Comparison of ENCODE assay signal across 8 mouse cellular contexts in genomic region chr3:117868637-117869323, GRCm38 (mm10). TPM values are rescaled to one million over a fixed set of nuclear protein-coding genes. Genes with fewer than 3 reads are reported as not detected.
A peak's percentile ranks its signal among the peaks of the same experiment; 100 is the strongest.
DNase-seq lines count a peak whose midpoint lies in the region; ATAC-seq and TF ChIP-seq lines count a peak whose summit lies in the region.

Gene Snx7 (minus strand): TSS chr3:117868936.

- under 1% methylated on average over 53 of the region's 53 CpGs for WGBS in forebrain, embryonic 14.5 days
- WGBS in heart, postnatal 0 days = under 1% methylated on average over 50 of the region's 53 CpGs
- under 1% methylated on average over 52 of the region's 53 CpGs for WGBS in liver, embryonic 14.5 days (ENCODE audit: insufficient replicate concordance)

- TF ChIP-seq EP300 in heart, postnatal 0 days (IDR thresholded peaks at IDR 0.05; ENCODE audit: low read depth) = no peak
- no peak for TF ChIP-seq EP300 in liver, embryonic 14.5 days (IDR thresholded peaks at IDR 0.05; ENCODE audit: low read depth)

- H3K36me3 ChIP-seq in C2C12 (ENCODE audit: control insufficient read depth, insufficient read depth) = no peaks in the 10 kb centered on the region
- H3K36me3 ChIP-seq in forebrain, embryonic 14.5 days (ENCODE audit: control insufficient read depth, insufficient read depth, low read length) = no peaks in the 10 kb centered on the region
- no peaks in the 10 kb centered on the region for H3K36me3 ChIP-seq in heart, postnatal 0 days (replicated peaks; ENCODE audit: control insufficient read depth, insufficient read depth, low read length)
- H3K36me3 ChIP-seq in liver, embryonic 14.5 days (replicated peaks; ENCODE audit: control insufficient read depth, insufficient read depth, low read depth) = no peaks in the 10 kb centered on the region

- peak within 1 kb of the TSS; percentile 94 for H3ac ChIP-seq in C2C12 (ENCODE audit: control insufficient read depth, insufficient read length, low read depth)

- TF ChIP-seq CTCF in C2C12 (IDR thresholded peaks at IDR 0.05; ENCODE audit: control insufficient read depth, insufficient read depth, insufficient read length) = peak; percentile 37
- TF ChIP-seq CTCF in heart, postnatal 0 days (IDR thresholded peaks at IDR 0.05; ENCODE audit: low read depth) = no peak
- TF ChIP-seq CTCF in liver, embryonic 14.5 days (IDR thresholded peaks at IDR 0.05; ENCODE audit: low read depth) = no peak

- no peaks in the 10 kb centered on the region for H3K9me3 ChIP-seq in forebrain, embryonic 14.5 days (replicated peaks; ENCODE audit: control insufficient read depth, low read length)
- no peaks in the 10 kb centered on the region for H3K9me3 ChIP-seq in heart, postnatal 0 days (replicated peaks; ENCODE audit: control insufficient read depth, low read length)
- H3K9me3 ChIP-seq in liver, embryonic 14.5 days (ENCODE audit: control insufficient read depth, low read length) = no peaks in the 10 kb centered on the region

- peak within 1 kb of the TSS; percentile 71 for H3K9ac ChIP-seq in forebrain, embryonic 14.5 days (ENCODE audit: low read length)
- peak within 1 kb of the TSS; percentile 68 for H3K9ac ChIP-seq in heart, postnatal 0 days (replicated peaks; ENCODE audit: low read depth, low read length)
- peak within 1 kb of the TSS; percentile 55 for H3K9ac ChIP-seq in liver, embryonic 14.5 days (replicated peaks)

- H3K4me3 ChIP-seq in C2C12 (ENCODE audit: insufficient read depth, poor library complexity, severe bottlenecking) = peak within 1 kb of the TSS; percentile 49
- peak within 1 kb of the TSS; percentile 52 for H3K4me3 ChIP-seq in forebrain, embryonic 14.5 days (ENCODE audit: low read depth, low read length)
- peak within 1 kb of the TSS; percentile 74 for H3K4me3 ChIP-seq in heart, postnatal 0 days (ENCODE audit: low read depth, low read length)
- H3K4me3 ChIP-seq in liver, embryonic 14.5 days (ENCODE audit: insufficient read depth in 1 of 2, low read depth in 2 of 2, low read length in 2 of 2) = peak within 1 kb of the TSS; percentile 54 to 88

- peak; percentile 100 for ATAC-seq in forebrain, embryonic 14.5 days
- peak; percentile 100 for ATAC-seq in heart, postnatal 0 days (ENCODE audit: insufficient read depth, low read depth)
- ATAC-seq in liver, embryonic 14.5 days (ENCODE audit: insufficient read depth) = peak; percentile 98

- H3K4me1 ChIP-seq in forebrain, embryonic 14.5 days (ENCODE audit: control insufficient read depth, insufficient read depth, low read length) = no peaks in the 10 kb centered on the region
- H3K4me1 ChIP-seq in heart, postnatal 0 days (ENCODE audit: control insufficient read depth, insufficient read depth) = peaks cover 26% of the 10 kb centered on the region
- H3K4me1 ChIP-seq in liver, embryonic 14.5 days (replicated peaks; ENCODE audit: control insufficient read depth in 2 of 2, insufficient read depth in 2 of 2, low read length in 1 of 2) = peaks cover 0 to 3% of the 10 kb centered on the region in 2 experiments; a peak in 2 of 4 replicates

- H3K79me2 ChIP-seq in C2C12 (ENCODE audit: control insufficient read depth, insufficient read depth) = peaks cover 12% of the 10 kb centered on the region

- peak; percentile 47 for DNase-seq in c-Kit-positive CD71-positive TER-119-positive erythroid progenitor cells, embryonic 14.5 days (ENCODE audit: low spot score)
- DNase-seq in forebrain, embryonic 14.5 days (ENCODE audit: low spot score) = peak; percentile 84
- peak; percentile 87 for DNase-seq in heart, postnatal 0 days (ENCODE audit: low spot score)
- peak; percentile 90 to 95 for DNase-seq in kidney, postnatal 4 days
- DNase-seq in liver, embryonic 14.5 days (ENCODE audit: low read depth in 3 of 3, low spot score in 3 of 3) = peak; percentile 33 to 41 (median 40)
- DNase-seq in neural tube, embryonic 10.5 days (ENCODE audit: extremely low spot score, low spot score) = peak; percentile 82
- peak; percentile 59 for DNase-seq in telencephalon, adult 2 months (ENCODE audit: low read depth, low spot score)

- peaks cover 2% of the 10 kb centered on the region for H3K79me3 ChIP-seq in C2C12 (ENCODE audit: low read depth)

- peak within 1 kb of the TSS; percentile 77 for H3K4me2 ChIP-seq in forebrain, embryonic 14.5 days (ENCODE audit: low read length)
- peak within 1 kb of the TSS; percentile 79 for H3K4me2 ChIP-seq in heart, postnatal 0 days (ENCODE audit: low read depth, low read length)
- peak within 1 kb of the TSS; percentile 56 for H3K4me2 ChIP-seq in liver, embryonic 14.5 days (ENCODE audit: low read depth)

- H3K27ac ChIP-seq in forebrain, embryonic 14.5 days (ENCODE audit: low read depth, low read length) = 0 out of 2 replicates have a peak within 1 kb of the TSS, but pooled peaks have one; percentile 14
- H3K27ac ChIP-seq in heart, postnatal 0 days (ENCODE audit: low read depth) = peak within 1 kb of the TSS; percentile 90
- H3K27ac ChIP-seq in liver, embryonic 14.5 days = no peak within 1 kb of the TSS

- no peaks in the 10 kb centered on the region for H3K27me3 ChIP-seq in C2C12 (ENCODE audit: control insufficient read depth, insufficient read depth, insufficient read length)
- no peaks in the 10 kb centered on the region for H3K27me3 ChIP-seq in forebrain, embryonic 14.5 days (replicated peaks; ENCODE audit: control insufficient read depth, insufficient read depth, low read length)
- no peaks in the 10 kb centered on the region for H3K27me3 ChIP-seq in heart, postnatal 0 days (ENCODE audit: control insufficient read depth, insufficient read depth, low read length)
- no peaks in the 10 kb centered on the region for H3K27me3 ChIP-seq in liver, embryonic 14.5 days (ENCODE audit: control insufficient read depth, insufficient read depth, low read length)

TF ChIP-seq in C2C12, 6 proteins besides CTCF, POLR2A, EP300 and RAD21:
- TF ChIP-seq MYOD1 (IDR thresholded peaks at IDR 0.05; ENCODE audit: control insufficient read depth, insufficient read length, low read depth) (no peak), USF1 (IDR thresholded peaks at IDR 0.05; ENCODE audit: low read depth) (no peak), CEBPB (IDR thresholded peaks at IDR 0.05; ENCODE audit: low read depth) (no peak), MYOG (IDR thresholded peaks at IDR 0.05; ENCODE audit: control insufficient read depth, extremely low read depth, insufficient read length) (no peak), MAX (IDR thresholded peaks at IDR 0.05) (peak; percentile 15)

RNA-seq across cellular contexts. Expression of gene Snx7, which starts in this region (rescaled TPM):
- 22.7 TPM for polyA plus RNA-seq in C2C12 (2012; fragmentation: generic; extraction: Trizol)
- 13.0 and 15.8 TPM in 2 replicates for polyA plus RNA-seq in forebrain, embryonic 14.5 days (2014; fragmentation: Nextera tagmentation; extraction: Ambion mirVana)
- total RNA-seq in heart, postnatal 0 days (2014; rRNA removed; ENCODE audit: low replicate concordance) = 19.3 and 35.7 TPM in 2 replicates
- 26.7 and 28.5 TPM in 2 replicates for polyA plus RNA-seq in heart, postnatal 0 days (2015; fragmentation: Nextera tagmentation; extraction: Ambion mirVana)
- polyA plus RNA-seq in liver, embryonic 14.5 days (2012; rRNA removed) = 3.6 and 6.1 TPM in 2 replicates
- polyA plus RNA-seq in liver, embryonic 14.5 days (2014; fragmentation: Nextera tagmentation; extraction: Ambion mirVana) = 10.6 and 11.9 TPM in 2 replicates

Comparison
In these comparisons a context has a peak if more than half of its experiments do, and no peak if none do; other contexts are left out.
1. DNase-seq: peak in every context shown above with its lines; median percentile 92 in kidney, postnatal 4 days; 87 in heart, postnatal 0 days; 84 in forebrain, embryonic 14.5 days; 82 in neural tube, embryonic 10.5 days; 59 in telencephalon, adult 2 months; 47 in c-Kit-positive CD71-positive TER-119-positive erythroid progenitor cells, embryonic 14.5 days; 40 in liver, embryonic 14.5 days.